Mouse (Mus musculus): ENCODE measurements around the gene Adsl.

GRCm38 (mm10) chr15:80974311-80974710, 26.0 kb downstream of the Adsl start:
- TF ChIP-seq POLR2A (IDR thresholded peaks at IDR 0.05; ENCODE audit: extremely low read depth, insufficient read depth, low read length): no peak
- TF ChIP-seq CTCF (IDR thresholded peaks at IDR 0.05; ENCODE audit: low read depth, low read length): no peak
